Comparison of ENCODE assay signal across 8 mouse cellular contexts in the genomic region with DNA sequence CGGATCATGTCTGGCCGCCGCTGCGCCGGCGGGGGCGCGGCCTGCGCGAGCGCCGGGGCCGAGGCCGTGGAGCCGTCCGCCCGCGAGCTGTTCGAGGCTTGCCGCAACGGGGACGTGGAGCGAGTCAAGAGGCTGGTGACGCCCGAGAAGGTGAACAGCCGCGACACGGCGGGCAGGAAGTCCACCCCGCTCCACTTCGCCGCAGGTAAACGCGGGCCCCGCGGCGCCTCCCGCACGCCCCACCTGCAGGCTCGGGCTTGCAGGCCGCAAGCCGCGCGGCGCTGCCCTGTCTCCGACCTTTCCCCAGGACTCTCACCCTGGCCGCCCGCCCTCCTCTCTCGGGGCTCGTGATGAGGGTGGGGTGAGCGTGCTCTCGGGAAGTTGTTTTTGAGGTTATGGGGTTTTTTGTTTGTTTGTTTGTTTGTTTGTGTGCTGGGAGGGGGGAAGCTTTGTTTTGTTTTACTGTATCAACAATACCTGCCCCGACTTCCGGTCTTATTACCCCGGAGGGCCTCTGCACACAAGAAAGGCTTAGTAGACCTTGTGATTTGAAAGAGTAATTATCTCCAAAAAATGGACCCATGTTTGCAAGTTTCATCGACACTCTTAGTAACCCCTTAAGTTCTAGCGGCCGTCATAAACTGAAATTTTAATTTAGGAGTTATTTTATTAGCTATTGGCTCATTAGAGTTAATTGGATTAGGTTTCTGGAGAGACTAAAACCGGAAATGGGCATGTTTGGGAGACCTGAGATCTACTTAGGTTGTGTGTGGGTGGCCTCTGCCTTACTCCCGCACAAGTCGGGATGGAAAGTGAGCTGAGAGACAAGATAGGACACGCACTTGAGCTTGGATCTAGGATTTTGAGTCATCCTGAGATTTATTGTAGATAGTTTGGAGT. TPM values are rescaled to one million over a fixed set of nuclear protein-coding genes. Genes with fewer than 3 reads are reported as not detected.
DNase-seq lines count a peak whose midpoint lies in the region; ATAC-seq and TF ChIP-seq lines count a peak whose summit lies in the region.

No protein-coding gene starts in this region.

- H3K27ac ChIP-seq in gastrocnemius, adult 2 months: peak overlapping the region; percentile 99
- H3K27ac ChIP-seq in bone marrow macrophage, adult 2 months (ENCODE audit: insufficient read depth, low read depth, low read length): peak overlapping the region; percentile 94
- H3K27ac ChIP-seq in forebrain, embryonic 16.5 days (ENCODE audit: low read length): peak overlapping the region; percentile 93
- H3K27ac ChIP-seq in liver, embryonic 16.5 days (ENCODE audit: low read length): peak overlapping the region; percentile 94
- H3K27ac ChIP-seq in neural tube, embryonic 13.5 days (replicated peaks): peak overlapping the region; percentile 97

- no peaks in the 10 kb centered on the region for H3K27me3 ChIP-seq in forebrain, embryonic 16.5 days (replicated peaks; ENCODE audit: control insufficient read depth, insufficient read depth, low read length)
- H3K27me3 ChIP-seq in liver, embryonic 16.5 days (ENCODE audit: control insufficient read depth, insufficient read depth, low read depth, low read length): no peaks in the 10 kb centered on the region
- H3K27me3 ChIP-seq in neural tube, embryonic 13.5 days: no peaks in the 10 kb centered on the region

- intact Hi-C loops in gastrocnemius, adult 2 months (cut with DNase I): loop anchor here (5.0 kb wide), 1 partner anchor 58 kb away; no protein-coding TSS in a partner anchor
- intact Hi-C loops in gastrocnemius, postnatal 36 days (cut with DNase I): loop anchor here (2.0 kb wide), 1 partner anchor 18 kb away; no protein-coding TSS in a partner anchor

- H3K4me1 ChIP-seq in bone marrow macrophage, adult 2 months (ENCODE audit: control insufficient read depth, insufficient read depth, low read length): peaks cover 18% of the 10 kb centered on the region
- H3K4me1 ChIP-seq in forebrain, embryonic 16.5 days (replicated peaks; ENCODE audit: control insufficient read depth, insufficient read depth, low read length): peaks cover 20% of the 10 kb centered on the region
- peaks cover 15% of the 10 kb centered on the region for H3K4me1 ChIP-seq in liver, embryonic 16.5 days (ENCODE audit: control insufficient read depth, low read depth, low read length)
- peaks cover 46% of the 10 kb centered on the region for H3K4me1 ChIP-seq in neural tube, embryonic 13.5 days (replicated peaks)

- H3K9ac ChIP-seq in forebrain, embryonic 16.5 days (replicated peaks; ENCODE audit: low read depth, low read length): peak overlapping the region; percentile 96
- peak overlapping the region; percentile 96 for H3K9ac ChIP-seq in liver, embryonic 16.5 days (ENCODE audit: low read depth, low read length)
- H3K9ac ChIP-seq in neural tube, embryonic 13.5 days: peak overlapping the region; percentile 99

- WGBS in forebrain, embryonic 16.5 days: 1% methylated on average over 53 of the region's 62 CpGs
- under 1% methylated on average over 61 of the region's 62 CpGs for WGBS in liver, embryonic 16.5 days (ENCODE audit: insufficient replicate concordance)
- WGBS in neural tube, embryonic 13.5 days: under 1% methylated on average over 62 of the region's 62 CpGs

- no peak for ATAC-seq in forebrain, embryonic 16.5 days
- ATAC-seq in inflammation-experienced regulatory T-cells, adult 6 months: peak; percentile 32
- peak; percentile 64 for ATAC-seq in liver, embryonic 16.5 days (ENCODE audit: low read depth)
- peak; percentile 74 for ATAC-seq in neural tube, embryonic 13.5 days (ENCODE audit: low read depth)

- no peak for TF ChIP-seq POLR2A in bone marrow macrophage, adult 2 months (IDR thresholded peaks at IDR 0.05; ENCODE audit: borderline replicate concordance, low read depth, low read length)

- peak; percentile 79 for DNase-seq in gastrocnemius, adult 2 months
- DNase-seq in gastrocnemius, postnatal 36 days: no peak
- peak; percentile 65 for DNase-seq in thymus, postnatal 25 days

- peak overlapping the region; percentile 89 for H3K4me3 ChIP-seq in gastrocnemius, adult 2 months
- peak overlapping the region; percentile 98 for H3K4me3 ChIP-seq in bone marrow macrophage, adult 2 months (ENCODE audit: insufficient read depth, low read length)
- peak overlapping the region; percentile 96 for H3K4me3 ChIP-seq in forebrain, embryonic 16.5 days (replicated peaks; ENCODE audit: low read length)
- H3K4me3 ChIP-seq in liver, embryonic 16.5 days (ENCODE audit: low read depth, low read length): peak overlapping the region; percentile 94
- peak overlapping the region; percentile 99 for H3K4me3 ChIP-seq in neural tube, embryonic 13.5 days

- no peaks in the 10 kb centered on the region for H3K9me3 ChIP-seq in forebrain, embryonic 16.5 days (ENCODE audit: control insufficient read depth, low read length)
- H3K9me3 ChIP-seq in liver, embryonic 16.5 days (replicated peaks; ENCODE audit: control insufficient read depth, low read length): no peaks in the 10 kb centered on the region
- H3K9me3 ChIP-seq in neural tube, embryonic 13.5 days: no peaks in the 10 kb centered on the region

- TF ChIP-seq CTCF in gastrocnemius, adult 2 months (IDR thresholded peaks at IDR 0.05): no peak
- TF ChIP-seq CTCF in bone marrow macrophage, adult 2 months (IDR thresholded peaks at IDR 0.05; ENCODE audit: low read depth, low read length): no peak

- peak overlapping the region; percentile 98 for H3K4me2 ChIP-seq in forebrain, embryonic 16.5 days (ENCODE audit: low read length)
- peak overlapping the region; percentile 65 for H3K4me2 ChIP-seq in liver, embryonic 16.5 days (ENCODE audit: low read depth, low read length)
- peak overlapping the region; percentile 90 for H3K4me2 ChIP-seq in neural tube, embryonic 13.5 days

- no peaks in the 10 kb centered on the region for H3K36me3 ChIP-seq in forebrain, embryonic 16.5 days (ENCODE audit: control insufficient read depth, insufficient read depth)
- H3K36me3 ChIP-seq in liver, embryonic 16.5 days (ENCODE audit: control insufficient read depth, insufficient read depth): no peaks in the 10 kb centered on the region; the same call in 1 of the 2 replicates
- H3K36me3 ChIP-seq in neural tube, embryonic 13.5 days: peaks cover 6% of the 10 kb centered on the region; the same call in 1 of the 2 replicates

RNA-seq across cellular contexts. Expression of a gene that starts 0.8 kb away (rescaled TPM):
- total RNA-seq in gastrocnemius, adult 2 months (2021): 100 to 1,000 TPM; 106 to 127 TPM
- total RNA-seq in gastrocnemius, postnatal 36 days (2021): 100 to 1,000 TPM; 106 to 115 TPM
- 38.4 and 46.8 TPM in 2 replicates for polyA plus RNA-seq in bone marrow macrophage, adult 2 months (2012; ENCODE audit: insufficient read depth, insufficient read length, missing spikeins)
- 43.4 and 45.8 TPM in 2 replicates for polyA plus RNA-seq in forebrain, embryonic 16.5 days (2015; fragmentation: Nextera tagmentation; extraction: Ambion mirVana)
- 10 to 100 TPM; 25.8 to 31.5 (median 31.3) TPM for polyA plus RNA-seq in inflammation-experienced regulatory T-cells, adult 6 months (2017; shearing (Covaris generic))
- 6.0 and 7.3 TPM in 2 replicates for polyA plus RNA-seq in liver, embryonic 16.5 days (2015; fragmentation: Nextera tagmentation; extraction: Ambion mirVana)
- polyA plus RNA-seq in neural tube, embryonic 13.5 days (2015; fragmentation: Nextera tagmentation; extraction: Ambion mirVana): 48.4 and 53.2 TPM in 2 replicates

Comparison
In these comparisons a context has a peak if more than half of its experiments do, and no peak if none do; other contexts are left out.
1. DNase-seq: peak in gastrocnemius, adult 2 months (single experiment) and thymus, postnatal 25 days (single experiment); none in gastrocnemius, postnatal 36 days (0 of 2).
2. Peak in every context shown above with its lines, with median percentiles within 50 percentile points of each other: H3K27ac ChIP-seq, H3K4me3 ChIP-seq, H3K4me2 ChIP-seq and H3K9ac ChIP-seq.